Mouse (Mus musculus) intestine, postnatal 0 days (tissue): ENCODE data around the gene Dnajb4. TPM values are rescaled to one million over a fixed set of nuclear protein-coding genes. Genes with fewer than 3 reads are reported as not detected.
A peak's percentile ranks its signal among the peaks of the same experiment; 100 is the strongest.
"Not testable (repeated sequence)": the region's sequence is repeated elsewhere in the genome, so short reads cannot be mapped to it uniquely, and the experiment has no call there.

Experiments
- ATAC-seq: fragments of 200-750 bp; cut with Nextera tagmentation; 2 replicates; pipeline ENCODE4 v1.8.0; 2017; ENCODE audit warnings: mild to moderate bottlenecking, moderate TSS enrichment, moderate library complexity
- H3K27ac ChIP-seq: fragments of 300-500 bp; sonication (generic); 2 replicates; pipeline ENCODE4 v1.5.1; 2014; ENCODE audit warnings: mild to moderate bottlenecking, low read depth, low read length, moderate library complexity
- H3K27me3 ChIP-seq: fragments of 300-500 bp; sonication (generic); replicated peaks from 2 replicates; pipeline ENCODE4 v1.6.1; 2014; ENCODE audit warnings: low read length, mixed read lengths; ENCODE audit not compliant: control insufficient read depth, insufficient read depth
- H3K36me3 ChIP-seq: fragments of 300-500 bp; sonication (generic); 2 replicates; pipeline ENCODE4 v1.6.1; 2014; ENCODE audit warnings: mild to moderate bottlenecking, moderate library complexity; ENCODE audit not compliant: control insufficient read depth, insufficient read depth
- H3K4me1 ChIP-seq: fragments of 300-500 bp; sonication (generic); replicated peaks from 2 replicates; pipeline ENCODE4 v1.6.1; 2014; ENCODE audit warnings: antibody characterized with exemption, low read length, mixed read lengths; ENCODE audit not compliant: control insufficient read depth, insufficient read depth
- H3K4me2 ChIP-seq: fragments of 300-500 bp; sonication (generic); replicated peaks from 2 replicates; pipeline ENCODE4 v1.6.1; 2014; ENCODE audit warnings: low read depth, mild to moderate bottlenecking, moderate library complexity
- H3K4me3 ChIP-seq: fragments of 300-500 bp; sonication (generic); 2 replicates; pipeline ENCODE4 v1.5.1; 2014; ENCODE audit warnings: low read depth, low read length
- H3K9ac ChIP-seq: fragments of 300-500 bp; sonication (generic); 2 replicates; pipeline ENCODE4 v1.6.1; 2014; ENCODE audit warnings: mild to moderate bottlenecking, low read depth, low read length
- H3K9me3 ChIP-seq: fragments of 300-500 bp; sonication (generic); 2 replicates; pipeline ENCODE4 v1.6.1; 2016; ENCODE audit warnings: mixed run types; ENCODE audit not compliant: control insufficient read depth
- CTCF ChIP-seq: sonication (generic); IDR thresholded peaks from 2 replicates; pipeline ENCODE4 v1.5.1; 2016; ENCODE audit warnings: low read depth, mild to moderate bottlenecking, control low read depth, antibody characterized with exemption, moderate library complexity
- WGBS: fragments of 180-500 bp; shearing (Covaris S2); extraction: QIAGEN DNeasy Blood & Tissue Kit; methylation state at CpG from one replicate; pipeline ENCODE4 v1.1.7; 2014; 5-methylcytosine and 5-hydroxymethylcytosine counted together
- polyA plus RNA-seq: library from polyadenylated mRNA; unstranded; fragments of >200 nt; fragmentation: Nextera tagmentation; extraction: Ambion mirVana; gene quantifications from 2 replicates; pipeline ENCODE4 v1.2.1, GENCODE M21; 2015

The Dnajb4 gene
- polyA plus RNA-seq, 1 experiment from 2014 or later, result 17.9 TPM

DNA sequence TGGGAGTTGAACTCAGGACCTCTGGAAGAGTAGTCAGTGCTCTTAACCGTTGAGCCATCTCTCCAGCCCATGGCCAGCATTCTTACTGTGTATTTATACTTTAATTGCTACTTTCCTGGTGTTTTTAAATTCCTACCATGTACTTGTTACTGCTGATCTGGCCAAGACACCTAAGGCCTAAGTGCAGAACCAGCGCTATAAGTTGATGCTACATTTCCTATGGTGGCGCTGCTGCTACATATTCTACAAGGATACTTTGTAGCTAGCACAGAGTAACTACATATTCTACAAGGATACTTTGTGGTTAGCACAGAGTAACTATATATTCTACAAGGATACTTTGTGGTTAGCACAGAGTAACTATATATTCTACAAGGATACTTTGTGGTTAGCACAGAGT lies 70.8 kb downstream of the Dnajb4 start:
- H3K27me3 ChIP-seq, ATAC-seq, H3K9ac ChIP-seq, H3K9me3 ChIP-seq, H3K4me2 ChIP-seq, H3K27ac ChIP-seq, H3K36me3 ChIP-seq, H3K4me3 ChIP-seq, H3K4me1 ChIP-seq: not testable (repeated sequence)
- WGBS, result 89% methylated on average over 3 of the region's 3 CpGs
- 0 out of 2 replicates have a peak, but pooled peaks have one; percentile 6 for TF ChIP-seq CTCF

DNA sequence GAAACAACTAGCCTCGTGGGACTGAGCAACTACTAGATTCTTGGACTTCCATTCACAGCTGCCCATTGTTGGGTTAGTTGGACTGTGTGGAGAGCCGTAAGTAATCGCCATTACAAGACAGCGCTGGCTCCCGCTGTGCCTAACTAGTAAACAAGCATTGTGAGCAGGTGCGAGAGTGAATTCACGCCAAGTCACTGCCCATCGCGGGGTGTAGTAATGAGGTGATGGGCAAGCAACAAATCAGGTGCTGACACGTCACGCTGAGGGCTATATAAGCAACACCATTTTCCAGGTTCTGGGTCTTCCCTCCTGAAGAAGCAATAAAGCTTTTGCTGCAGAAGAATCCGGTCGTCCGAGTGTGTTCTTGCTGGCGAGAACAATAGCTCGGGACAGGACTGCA lies 74.0 kb downstream of the Dnajb4 start:
- H3K9ac ChIP-seq, H3K9me3 ChIP-seq, H3K27me3 ChIP-seq, H3K4me1 ChIP-seq, H3K36me3 ChIP-seq, H3K4me3 ChIP-seq, H3K4me2 ChIP-seq, ATAC-seq, H3K27ac ChIP-seq: not testable (repeated sequence)
- 93% methylated on average over 16 of the region's 16 CpGs for WGBS

DNA sequence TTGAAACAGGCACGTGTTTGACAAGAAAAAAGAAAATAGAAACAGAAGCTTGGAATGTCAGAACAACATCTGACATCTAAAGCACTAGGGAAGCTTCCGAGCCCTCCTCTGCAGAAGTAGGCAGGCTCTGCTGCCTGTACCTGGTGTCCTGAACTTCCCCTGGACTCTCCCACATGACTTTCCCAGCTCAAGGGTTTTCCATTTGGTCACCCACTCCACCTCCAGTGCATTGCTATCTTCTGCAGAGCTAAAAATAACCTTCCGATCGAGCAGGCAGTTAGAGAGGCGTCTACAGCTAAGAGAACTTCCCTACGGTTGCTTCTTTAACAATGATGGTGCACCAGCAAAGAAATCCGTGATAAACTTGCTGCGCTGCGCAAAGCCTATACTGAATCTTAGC lies 76.5 kb downstream of the Dnajb4 start:
- H3K9ac ChIP-seq, result no peak overlapping the region
- no peak for ATAC-seq
- TF ChIP-seq CTCF, result no peak
- H3K4me3 ChIP-seq, result no peak overlapping the region
- no peak overlapping the region for H3K4me2 ChIP-seq
- H3K27ac ChIP-seq, result no peak overlapping the region; the same call in 1 of the 2 replicates
- H3K9me3 ChIP-seq, result no peaks in the 10 kb centered on the region
- no peaks in the 10 kb centered on the region for H3K27me3 ChIP-seq
- peaks cover 11% of the 10 kb centered on the region; the same call in 1 of the 2 replicates for H3K36me3 ChIP-seq
- H3K4me1 ChIP-seq, result no peaks in the 10 kb centered on the region
- WGBS, result 52% methylated on average over 9 of the region's 9 CpGs

DNA sequence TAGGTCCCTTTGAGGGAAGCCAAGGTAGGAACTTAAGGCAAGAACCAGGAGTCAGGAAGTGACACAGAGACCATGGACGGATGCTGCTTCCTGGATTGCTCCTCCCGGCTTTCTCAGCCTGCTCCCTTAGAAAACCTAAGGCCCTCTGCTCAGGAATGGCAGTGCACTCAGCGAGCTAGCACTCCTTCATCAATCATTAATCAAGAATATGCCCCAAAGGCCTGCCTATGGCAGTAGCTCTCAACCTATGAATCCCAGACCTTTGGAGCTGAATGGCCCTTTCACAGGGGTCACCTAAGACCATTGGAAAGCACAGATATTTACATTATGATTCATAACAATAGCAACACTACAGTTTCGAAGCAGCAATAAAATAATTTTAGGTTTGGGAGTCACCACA lies 79.1 kb downstream of the Dnajb4 start:
- Histone ChIP-seq H3K9ac (no peak overlapping the region), H3K4me2 (no peak overlapping the region), H3K36me3 (peaks cover 20% of the 10 kb centered on the region; the same call in 1 of the 2 replicates), H3K27ac (no peak overlapping the region), H3K4me1 (no peaks in the 10 kb centered on the region), H3K9me3 (no peaks in the 10 kb centered on the region), H3K4me3 (no peak overlapping the region), H3K27me3 (no peaks in the 10 kb centered on the region)
- TF ChIP-seq CTCF, result no peak
- 42% methylated on average over 4 of the region's 4 CpGs for WGBS
- ATAC-seq, result peak; percentile 82

- 94% methylated on average over 4 of the region's 4 CpGs for WGBS
- H3K4me1 ChIP-seq, H3K27ac ChIP-seq, H3K4me3 ChIP-seq, H3K4me2 ChIP-seq, H3K9ac ChIP-seq, H3K9me3 ChIP-seq, ATAC-seq, H3K27me3 ChIP-seq: not testable (repeated sequence)
- peaks cover 14% of the 10 kb centered on the region; the same call in 1 of the 2 replicates for H3K36me3 ChIP-seq
These were observed 80.7 kb downstream of the Dnajb4 start for GRCm38 (mm10) chr3:152129426-152129825.

DNA sequence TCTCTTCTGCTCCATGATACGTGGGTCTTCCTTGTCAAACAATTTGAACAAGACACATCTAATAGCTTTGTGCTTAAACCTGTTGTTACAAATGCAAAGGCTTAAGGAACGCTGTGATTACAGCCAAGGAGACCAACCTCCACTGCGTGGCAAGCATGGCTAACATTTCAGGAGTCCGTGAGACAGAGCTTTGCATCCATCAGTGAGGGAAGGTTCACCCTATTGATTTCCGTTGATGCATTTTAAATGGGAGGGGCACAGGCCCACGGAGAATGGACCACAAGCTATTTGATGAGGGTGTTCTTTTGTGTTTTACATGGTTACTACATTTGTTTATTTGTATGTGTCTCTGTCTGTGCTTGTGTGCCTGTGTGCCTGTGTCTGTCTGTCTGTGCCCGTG lies 81.5 kb downstream of the Dnajb4 start:
- Histone ChIP-seq H3K27me3 (no peaks in the 10 kb centered on the region), H3K4me3 (no peak overlapping the region), H3K4me1 (no peaks in the 10 kb centered on the region), H3K4me2 (no peak overlapping the region), H3K9me3 (no peaks in the 10 kb centered on the region), H3K9ac (no peak overlapping the region), H3K36me3 (peaks cover 14% of the 10 kb centered on the region; the same call in 1 of the 2 replicates), H3K27ac (no peak overlapping the region)
- TF ChIP-seq CTCF, result no peak
- WGBS, result 78% methylated on average over 7 of the region's 7 CpGs
- no peak for ATAC-seq

Other genes with a start within 250 kb of the Dnajb4 start
- 222 and 243 TPM in 2 replicates for gene Gipc2, start 44.1 kb downstream of the Dnajb4 start, polyA plus RNA-seq
- gene Fubp1, start 120 bp upstream of the Dnajb4 start, polyA plus RNA-seq, result 60.6 and 64.8 TPM in 2 replicates
- gene Nexn, start 56.0 kb upstream of the Dnajb4 start, polyA plus RNA-seq, result 30.0 and 30.3 TPM in 2 replicates
- gene Miga1, start 130.1 kb upstream of the Dnajb4 start, polyA plus RNA-seq, result 5.8 and 6.6 TPM in 2 replicates
- gene Usp33, start 136.2 kb upstream of the Dnajb4 start, polyA plus RNA-seq, result 18.7 and 18.9 TPM in 2 replicates
- gene Zzz3, start 185.2 kb upstream of the Dnajb4 start, polyA plus RNA-seq, result 19.6 and 20.6 TPM in 2 replicates